Mouse (Mus musculus): ENCODE data around the gene Phactr1. TPM values are rescaled to one million over a fixed set of nuclear protein-coding genes. Genes with fewer than 3 reads are reported as not detected.

Phactr1 gene
- 1 to 10 TPM; 6.2 to 7.1 TPM for total RNA-seq (2021)

DNA sequence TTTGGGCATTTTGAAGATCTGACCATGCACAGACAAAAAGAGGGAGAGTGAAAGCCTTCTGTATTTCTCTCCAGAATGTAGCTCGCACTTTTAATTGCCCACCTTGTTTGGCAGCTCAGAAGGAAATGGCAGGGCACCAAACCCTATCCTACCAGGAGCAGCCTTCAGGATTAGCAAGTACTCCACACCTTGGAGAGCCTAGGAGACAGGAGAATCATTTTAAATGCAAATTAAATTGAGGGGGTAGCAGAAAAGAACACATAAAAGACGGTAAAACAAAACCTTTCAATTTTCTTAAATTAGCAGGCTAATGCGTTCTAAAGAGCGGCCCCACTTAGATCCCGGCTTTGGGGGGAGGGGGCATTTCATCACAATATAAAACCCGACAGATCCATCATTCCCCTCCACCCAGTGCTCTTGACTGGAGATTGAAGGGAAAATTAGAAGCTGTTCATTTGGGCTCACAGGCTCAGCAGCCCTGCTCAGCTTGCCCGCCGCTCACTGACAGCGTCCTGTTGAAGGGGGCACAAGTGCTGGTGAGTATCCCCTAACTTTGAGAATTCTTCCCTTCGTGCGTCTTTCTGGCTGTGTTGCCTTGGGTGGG lies at the start of gene Phactr1:
Phactr1 (plus strand) TSS at position 233 of the 604 bp plus-strand sequence.
- intact Hi-C loops (cut with DNase I), result no loop called here
- no peak for DNase-seq

GRCm38 (mm10) chr13:42634908-42635307 lies 45.5 kb upstream of the Phactr1 start:
- intact Hi-C loops (cut with DNase I), result no loop called here
- DNase-seq, result no peak

DNA sequence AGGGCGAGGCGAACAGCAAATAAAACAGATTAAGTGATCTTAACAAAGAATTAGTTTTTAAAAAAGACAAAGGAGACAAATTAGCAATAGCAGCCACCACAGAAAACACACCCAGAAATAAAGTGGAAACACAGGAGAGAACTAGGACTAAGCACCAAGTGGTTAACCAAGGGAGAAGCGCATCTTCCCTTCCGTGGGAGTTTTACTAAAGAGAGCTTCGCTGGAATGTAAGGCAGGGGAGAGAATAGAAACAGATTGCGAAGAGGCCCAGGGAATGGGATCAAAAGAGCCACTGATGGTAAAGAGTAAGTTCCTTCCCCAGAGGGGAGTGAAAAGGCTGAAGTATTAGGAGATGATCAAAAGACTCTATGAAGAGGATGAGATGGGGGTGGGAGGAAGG lies 30.2 kb upstream of the Phactr1 start:
- DNase-seq, result no peak
- intact Hi-C loops (cut with DNase I), result no loop called here

DNA sequence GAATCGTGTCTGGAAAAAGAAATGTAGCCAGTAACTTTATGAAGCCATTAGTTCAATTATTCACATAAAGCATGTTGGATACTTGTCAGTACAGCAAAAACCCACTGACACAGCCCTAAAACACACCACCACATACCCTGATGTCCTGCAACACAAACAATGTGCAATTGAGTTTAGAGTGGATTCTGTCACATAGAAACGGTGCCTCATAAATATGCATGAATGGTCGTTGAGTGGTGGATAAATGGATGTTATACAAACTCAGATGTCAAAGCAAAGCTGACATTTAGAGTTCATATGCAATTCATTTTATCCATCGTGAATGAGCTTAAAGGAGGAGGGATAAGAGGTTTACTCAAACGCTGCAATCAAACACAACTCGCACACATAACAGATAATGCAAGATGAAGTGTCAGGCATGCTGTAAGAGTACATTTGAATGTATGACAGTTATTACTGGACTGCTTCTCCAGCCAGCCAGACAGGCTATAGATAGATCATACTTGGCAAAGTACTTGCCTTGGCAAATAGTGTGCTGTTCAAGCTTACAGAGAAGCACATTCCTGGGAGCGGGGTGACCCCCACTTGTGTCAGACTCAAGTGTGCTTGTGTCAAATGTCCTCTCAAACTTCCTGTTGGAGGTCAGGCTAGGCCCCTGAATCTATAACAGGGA lies 23.6 kb upstream of the Phactr1 start:
- intact Hi-C loops (cut with DNase I), result no loop called here
- DNase-seq, result peak in 1 of 2 experiments; percentile 7

DNA sequence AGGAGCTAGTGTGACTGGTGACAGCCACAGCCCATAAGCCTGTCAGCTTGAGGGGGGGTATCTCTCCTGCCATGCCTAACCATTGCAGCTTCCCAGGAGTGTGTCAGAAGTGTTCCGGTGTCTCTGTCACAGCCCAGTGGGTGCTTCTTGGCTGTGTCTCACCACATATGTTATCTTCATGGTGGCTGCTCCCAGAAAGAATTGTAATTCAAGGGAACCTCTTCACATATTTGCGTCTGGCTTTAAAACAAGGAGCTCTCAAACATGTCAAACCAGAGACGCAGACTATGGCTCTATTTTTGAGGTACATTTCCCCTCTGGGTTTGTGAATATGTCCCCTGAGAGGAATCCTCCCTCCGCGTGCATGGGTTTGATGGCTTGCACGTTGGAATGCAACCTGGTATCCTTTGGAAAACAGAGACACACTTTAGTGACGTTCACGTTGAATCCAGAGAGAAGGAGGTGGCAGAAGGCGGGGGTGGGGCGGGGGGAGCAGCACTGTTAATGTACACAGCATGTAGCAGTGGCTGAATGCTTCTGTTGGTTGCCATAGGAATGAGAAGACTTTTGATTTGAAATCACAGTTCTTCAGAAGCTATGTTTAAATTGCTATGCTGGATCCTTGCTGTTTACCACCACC lies 8.7 kb upstream of the Phactr1 start:
- no peak for DNase-seq
- intact Hi-C loops (cut with DNase I), result no loop called here

- intact Hi-C loops (cut with DNase I), result no loop called here
- no peak for DNase-seq
Measured at GRCm38 (mm10) chr13:42681299-42681698, 876 bp downstream of the Phactr1 start.

DNA sequence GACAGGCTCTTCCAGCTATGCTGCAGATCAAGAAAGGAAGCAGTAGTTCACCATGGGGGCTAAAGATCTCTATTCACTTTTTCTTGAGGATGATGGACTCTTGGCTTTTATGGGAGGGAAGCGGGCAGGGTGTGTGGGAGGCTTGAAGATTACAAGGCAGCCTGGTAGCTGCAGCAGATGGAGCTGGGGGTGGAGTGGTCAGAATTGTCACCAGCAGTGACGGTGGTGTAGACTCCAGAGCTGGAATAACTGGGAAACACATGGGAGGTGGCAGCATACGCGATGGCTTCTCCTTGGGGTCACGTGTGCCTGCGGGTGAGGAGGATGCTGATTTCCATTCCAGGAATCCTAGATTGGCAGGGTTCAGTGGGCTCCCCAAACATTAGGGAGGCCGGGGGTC lies 3.8 kb downstream of the Phactr1 start:
- no peak for DNase-seq
- intact Hi-C loops (cut with DNase I), result no loop called here

GRCm38 (mm10) chr13:42692233-42692632 lies 11.8 kb downstream of the Phactr1 start:
- no peak for DNase-seq
- intact Hi-C loops (cut with DNase I), result no loop called here

DNA sequence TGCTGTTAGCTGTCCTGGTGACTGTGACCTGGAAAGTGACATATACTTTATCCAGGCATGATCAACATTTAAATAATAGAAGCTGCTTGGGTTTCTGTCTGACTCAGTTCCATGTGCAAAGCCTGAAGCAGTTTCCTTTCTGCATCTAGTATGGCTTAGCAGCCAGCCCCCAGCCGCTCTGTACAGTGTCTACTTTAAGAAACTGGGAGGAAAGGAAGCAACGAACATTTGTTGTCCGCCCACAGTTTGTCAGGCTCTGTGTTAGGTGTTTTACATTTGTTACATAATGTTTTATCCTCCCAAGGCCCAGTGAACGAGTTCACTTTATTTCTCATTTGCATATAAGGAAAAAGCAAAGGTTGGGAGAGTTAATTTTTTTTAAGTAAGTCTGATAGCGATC lies 16.2 kb downstream of the Phactr1 start:
- no peak for DNase-seq
- intact Hi-C loops (cut with DNase I), result no loop called here

- intact Hi-C loops (cut with DNase I), result no loop called here
- no peak for DNase-seq
Measured at GRCm38 (mm10) chr13:42709148-42709547, 28.7 kb downstream of the Phactr1 start.

- intact Hi-C loops (cut with DNase I), result no loop called here
Measured at GRCm38 (mm10) chr13:42709611-42710331, 29.3 kb downstream of the Phactr1 start.

DNA sequence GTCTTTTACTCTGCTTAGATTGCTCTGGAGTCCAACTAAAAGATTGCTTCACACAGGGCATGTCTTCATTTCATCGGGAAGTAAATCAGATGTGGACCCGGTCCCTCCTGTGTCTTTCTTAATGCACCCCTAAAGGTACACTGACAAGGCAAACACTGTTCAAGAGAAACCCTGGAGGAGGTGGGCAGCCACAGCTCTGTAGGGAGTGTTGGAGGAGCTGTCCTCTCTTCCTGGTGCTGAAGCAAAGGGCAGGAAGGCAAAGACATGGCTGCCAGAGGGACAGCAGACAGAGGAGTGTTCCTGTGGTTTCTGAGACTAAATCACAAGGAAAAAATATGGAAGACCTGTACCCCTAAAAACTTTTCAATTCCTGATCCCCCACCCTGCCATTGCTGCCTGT lies 31.1 kb downstream of the Phactr1 start:
- intact Hi-C loops (cut with DNase I), result no loop called here
- DNase-seq, result peak; percentile 5 to 24

More at GRCm38 (mm10) chr13:42709611-42710331, 29.3 kb downstream of the Phactr1 start:
- no peak for DNase-seq

DNA sequence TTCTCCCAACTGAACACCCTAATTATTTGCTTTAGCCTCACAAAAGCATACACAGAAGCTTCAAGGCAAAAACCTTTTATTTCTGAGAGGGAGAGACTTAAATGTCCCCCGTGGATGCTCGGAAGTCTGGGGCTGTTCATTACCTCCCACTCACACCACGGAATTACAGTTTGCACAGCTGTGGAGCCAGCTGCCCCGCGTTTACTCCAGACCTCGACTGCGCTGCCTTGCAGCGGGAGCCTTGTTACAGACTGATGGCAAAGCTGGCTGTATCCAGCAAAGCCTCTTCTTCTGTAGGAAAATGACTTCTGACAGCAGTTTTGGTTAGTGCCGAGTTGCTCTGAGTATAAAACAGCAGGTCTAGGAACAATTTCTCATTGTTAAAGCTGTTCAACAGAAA lies 39.0 kb downstream of the Phactr1 start:
- intact Hi-C loops (cut with DNase I), result no loop called here

GRCm38 (mm10) chr13:42720135-42720534 lies 39.7 kb downstream of the Phactr1 start:
- DNase-seq, result no peak
- intact Hi-C loops (cut with DNase I), result no loop called here

More for the DNA sequence above, 39.0 kb downstream of the Phactr1 start:
- no peak for DNase-seq

DNA sequence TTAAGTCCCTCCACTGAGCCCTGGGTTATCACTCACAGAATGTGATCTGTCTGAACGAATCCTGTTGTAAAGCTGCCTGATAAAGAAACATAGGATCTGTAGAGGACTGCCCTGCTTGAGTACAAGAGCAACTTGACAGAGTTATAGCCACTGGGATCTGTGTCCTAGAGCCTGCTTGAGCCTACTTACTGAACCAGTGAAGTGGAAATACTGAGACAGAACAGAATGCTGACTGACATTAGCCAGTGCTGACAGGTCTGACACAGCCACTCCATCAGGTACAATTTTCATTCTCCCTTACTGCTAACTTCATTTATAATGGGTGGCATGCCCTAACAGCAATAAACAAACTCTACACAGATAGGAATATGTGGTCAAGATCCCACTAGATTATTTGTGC lies 40.2 kb downstream of the Phactr1 start:
- intact Hi-C loops (cut with DNase I), result no loop called here

DNA sequence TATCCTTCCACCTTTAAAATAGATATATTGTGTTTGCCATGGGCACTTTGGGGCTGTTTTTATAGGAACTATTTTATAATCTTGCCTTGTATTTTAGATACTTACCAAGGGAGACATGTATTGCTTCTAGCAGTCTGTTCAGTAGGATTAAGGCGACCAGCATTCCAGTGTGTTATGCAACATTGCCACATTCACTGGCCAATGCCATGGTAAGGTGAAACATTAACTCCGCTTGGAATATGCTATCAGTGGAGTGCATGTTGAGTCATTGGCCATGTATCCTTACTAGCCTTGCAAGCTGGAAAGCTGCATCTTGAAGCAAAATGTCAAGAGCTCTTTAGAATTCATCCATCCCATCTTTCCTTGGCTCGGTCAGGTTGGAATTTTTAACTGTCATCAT lies 43.6 kb downstream of the Phactr1 start:
- no peak for DNase-seq
- intact Hi-C loops (cut with DNase I), result no loop called here

More for the DNA sequence above, 40.2 kb downstream of the Phactr1 start:
- no peak for DNase-seq

GRCm38 (mm10) chr13:42725709-42726231 lies 45.3 kb downstream of the Phactr1 start:
- intact Hi-C loops (cut with DNase I), result no loop called here
- peak; percentile 2 to 14 for DNase-seq

GRCm38 (mm10) chr13:42737486-42737885 lies 57.1 kb downstream of the Phactr1 start:
- intact Hi-C loops (cut with DNase I), result no loop called here
- no peak for DNase-seq

DNA sequence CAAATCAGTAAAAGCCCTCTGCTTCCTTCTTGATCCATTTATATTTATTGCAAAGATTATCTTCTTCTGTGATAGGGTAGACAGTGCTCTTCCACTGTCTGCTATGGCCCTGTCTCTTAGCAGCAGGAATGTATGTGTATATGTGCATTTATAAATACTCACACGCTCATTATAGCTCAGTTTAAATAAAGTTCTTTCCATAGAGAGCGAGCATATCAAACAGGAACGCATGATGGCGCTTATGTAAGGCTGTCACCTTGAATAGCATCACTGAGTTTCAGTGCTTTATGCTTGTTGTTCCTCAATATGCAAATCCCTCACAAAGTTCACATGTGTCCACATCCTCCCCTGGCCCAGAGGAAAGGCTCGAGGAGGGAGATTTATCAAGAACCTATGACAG lies 57.7 kb downstream of the Phactr1 start:
- DNase-seq, result no peak
- intact Hi-C loops (cut with DNase I), result no loop called here

- DNase-seq, result no peak
- intact Hi-C loops (cut with DNase I), result no loop called here
Measured at GRCm38 (mm10) chr13:42742226-42742625, 61.8 kb downstream of the Phactr1 start.

GRCm38 (mm10) chr13:42744467-42744866 lies 64.0 kb downstream of the Phactr1 start:
- intact Hi-C loops (cut with DNase I), result no loop called here

More at GRCm38 (mm10) chr13:42744467-42744866, 64.0 kb downstream of the Phactr1 start:
- DNase-seq, result no peak

Measured in heart, postnatal 36 days (tissue).